Mouse (Mus musculus) lung, embryonic 14.5 days (tissue): Measurements from ENCODE around the gene Smyd3. TPM values are rescaled to one million over a fixed set of nuclear protein-coding genes. Genes with fewer than 3 reads are reported as not detected.
A peak's percentile ranks its signal among the peaks of the same experiment; 100 is the strongest.

ENCODE experiments used
- ATAC-seq: fragments of 200-750 bp; cut with Nextera tagmentation; 2 replicates; pipeline ENCODE4 v1.8.0; 2017; ENCODE audit warnings: mild to moderate bottlenecking, moderate TSS enrichment, moderate library complexity; ENCODE audit not compliant: insufficient read depth
- DNase-seq: peaks from one replicate; pipeline ENCODE4 v3.0.0-alpha.2; 2015
- H3K27ac ChIP-seq: fragments of 300-500 bp; sonication (generic); 2 replicates; pipeline ENCODE4 v1.5.1; 2014; ENCODE audit warnings: low read depth, mild to moderate bottlenecking, moderate library complexity
- H3K27me3 ChIP-seq: fragments of 300-500 bp; sonication (generic); 2 replicates; pipeline ENCODE4 v1.6.1; 2014; ENCODE audit warnings: low read length, control low read depth; ENCODE audit not compliant: insufficient read depth
- H3K36me3 ChIP-seq: fragments of 300-500 bp; sonication (generic); 2 replicates; pipeline ENCODE4 v1.6.1; 2014; ENCODE audit warnings: control low read depth; ENCODE audit not compliant: insufficient read depth
- H3K4me1 ChIP-seq: fragments of 300-500 bp; sonication (generic); 2 replicates; pipeline ENCODE4 v1.6.1; 2014; ENCODE audit warnings: antibody characterized with exemption, control low read depth; ENCODE audit not compliant: insufficient read depth
- H3K4me2 ChIP-seq: fragments of 300-500 bp; sonication (generic); 2 replicates; pipeline ENCODE4 v1.6.1; 2014; ENCODE audit warnings: mild to moderate bottlenecking
- H3K4me3 ChIP-seq: fragments of 300-500 bp; sonication (generic); 2 replicates; pipeline ENCODE4 v1.5.1; 2014; ENCODE audit warnings: low read depth, low read length
- H3K9ac ChIP-seq: fragments of 300-500 bp; sonication (generic); 2 replicates; pipeline ENCODE4 v1.6.1; 2014
- H3K9me3 ChIP-seq: fragments of 300-500 bp; sonication (generic); 2 replicates; pipeline ENCODE4 v1.6.1; 2016; ENCODE audit warnings: low read depth, low read length, control low read depth
- CTCF ChIP-seq: IDR thresholded peaks from 2 replicates; pipeline ENCODE4 v1.5.1; 2016; ENCODE audit warnings: antibody characterized with exemption, low read depth
- WGBS: fragments of 180-500 bp; shearing (Covaris S2); extraction: QIAGEN DNeasy Blood & Tissue Kit; methylation state at CpG from one replicate; pipeline ENCODE4 v1.1.7; 2014; 5-methylcytosine and 5-hydroxymethylcytosine counted together
- polyA plus RNA-seq: library from polyadenylated mRNA; unstranded; fragments of >200 nt; fragmentation: Nextera tagmentation; extraction: Ambion mirVana; gene quantifications from 2 replicates; pipeline ENCODE4 v1.2.1, GENCODE M21; 2014

Smyd3 gene
- polyA plus RNA-seq, 1 experiment from 2014 or later = 20.6 TPM

DNA sequence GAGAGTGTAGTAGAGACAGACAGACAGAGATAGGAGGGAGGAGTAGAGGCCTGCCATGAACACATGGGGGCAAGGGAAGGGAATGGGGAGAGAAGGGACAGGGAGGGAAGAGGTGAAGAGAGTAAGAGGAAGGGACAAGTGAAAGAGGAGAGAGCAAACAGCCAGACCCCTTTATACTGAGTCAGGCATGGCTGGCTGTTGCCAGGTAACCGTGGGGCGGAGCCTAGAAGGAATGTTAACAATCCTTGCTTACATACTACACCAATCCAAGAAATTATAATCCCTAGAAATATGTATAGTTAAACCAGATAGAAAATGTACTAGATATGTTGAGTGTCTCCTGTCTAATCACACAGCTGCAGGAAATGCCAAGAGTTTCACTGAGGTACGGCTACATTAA lies 267.5 kb downstream of the Smyd3 start:
- no peak for TF ChIP-seq CTCF
- no peak overlapping the region for H3K4me3 ChIP-seq
- H3K4me1 ChIP-seq = no peaks in the 10 kb centered on the region
- H3K27ac ChIP-seq = no peak overlapping the region
- no peaks in the 10 kb centered on the region for H3K36me3 ChIP-seq
- H3K4me2 ChIP-seq = no peak overlapping the region
- H3K27me3 ChIP-seq = no peaks in the 10 kb centered on the region
- 85% methylated on average over 3 of the region's 3 CpGs for WGBS
- ATAC-seq (no peak), DNase-seq (no peak)
- H3K9me3 ChIP-seq = no peaks in the 10 kb centered on the region
- H3K9ac ChIP-seq = no peak overlapping the region

DNA sequence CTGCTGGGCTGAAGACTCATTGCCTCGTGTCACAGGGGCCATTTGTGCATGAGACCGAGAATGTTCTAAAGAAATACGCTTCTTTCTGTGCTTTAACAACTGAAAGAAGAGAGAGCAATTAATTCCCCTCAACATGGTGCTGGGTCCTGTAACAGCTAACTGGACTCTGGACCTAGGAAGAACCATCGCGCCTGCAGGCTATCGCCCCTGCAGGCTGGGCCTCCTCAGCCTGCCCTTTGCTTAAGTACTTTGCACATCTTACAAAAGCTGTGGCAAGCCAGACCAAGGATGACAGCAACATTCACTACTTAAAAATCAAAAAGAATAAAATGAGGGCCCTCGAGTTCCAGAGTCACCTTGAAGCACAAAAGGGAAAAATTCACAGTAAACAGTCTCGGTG lies 274.3 kb downstream of the Smyd3 start:
- H3K9me3 ChIP-seq = no peaks in the 10 kb centered on the region
- H3K36me3 ChIP-seq = no peaks in the 10 kb centered on the region
- WGBS = 83% methylated on average over 8 of the region's 8 CpGs
- TF ChIP-seq CTCF = no peak
- no peak overlapping the region for H3K9ac ChIP-seq
- ATAC-seq (no peak), DNase-seq (no peak)
- no peaks in the 10 kb centered on the region for H3K27me3 ChIP-seq
- H3K4me1 ChIP-seq = no peaks in the 10 kb centered on the region
- no peak overlapping the region for H3K27ac ChIP-seq
- no peak overlapping the region for H3K4me2 ChIP-seq
- no peak overlapping the region for H3K4me3 ChIP-seq

DNA sequence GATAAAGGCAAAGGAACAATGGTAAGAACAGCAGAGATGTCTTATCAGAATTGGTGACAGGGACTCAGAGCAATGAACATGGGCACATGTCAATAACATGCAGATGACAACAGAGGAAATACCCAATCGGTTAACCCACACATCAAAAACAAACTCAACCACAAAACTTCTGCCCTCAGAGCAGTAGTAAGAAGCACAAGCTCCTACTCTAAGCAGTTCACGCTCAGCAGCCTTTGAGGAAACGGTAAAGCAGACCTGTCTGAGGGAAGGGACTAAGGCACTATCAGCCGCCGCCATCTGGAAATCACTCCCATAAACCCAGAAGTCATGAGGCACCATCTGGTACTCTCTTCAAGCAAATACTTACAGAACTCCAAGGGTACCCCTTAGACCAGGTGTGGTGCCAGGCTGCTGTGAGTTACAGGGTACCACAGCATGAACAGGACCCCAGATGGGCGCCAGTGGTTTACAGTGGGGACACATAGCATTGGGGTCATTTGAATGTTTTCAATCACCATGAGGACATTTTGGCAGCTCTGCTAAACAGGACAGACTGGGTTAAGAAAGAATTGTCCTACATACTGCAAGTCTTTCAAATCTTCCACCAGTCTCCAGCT lies 277.1 kb downstream of the Smyd3 start:
- 79% methylated on average over 6 of the region's 6 CpGs for WGBS
- Histone ChIP-seq H3K27ac (no peak overlapping the region), H3K36me3 (no peaks in the 10 kb centered on the region), H3K4me1 (no peaks in the 10 kb centered on the region), H3K4me2 (no peak overlapping the region), H3K4me3 (no peak overlapping the region), H3K9ac (no peak overlapping the region), H3K9me3 (no peaks in the 10 kb centered on the region), H3K27me3 (no peaks in the 10 kb centered on the region)
- TF ChIP-seq CTCF = no peak
- no peak for ATAC-seq
- no peak for DNase-seq

DNA sequence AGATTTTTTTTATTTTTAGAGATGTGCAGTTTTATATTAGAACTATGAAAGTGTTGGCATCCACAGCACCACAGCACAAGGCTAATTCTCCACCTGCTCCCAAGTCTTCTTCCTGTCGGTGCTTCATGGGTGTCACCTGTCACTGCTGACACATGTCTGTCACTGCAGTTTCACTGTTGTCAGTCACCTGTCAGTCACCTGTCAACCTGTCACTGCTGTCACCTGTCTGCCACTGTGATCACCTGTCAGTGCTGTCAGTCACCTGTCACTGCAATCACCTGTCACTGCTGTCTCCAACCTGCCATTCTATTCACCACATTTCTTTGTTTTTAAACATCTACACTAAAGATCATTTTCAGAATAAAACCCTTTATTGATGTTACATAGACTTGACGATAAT lies 279.2 kb downstream of the Smyd3 start:
- H3K9ac ChIP-seq = no peak overlapping the region
- H3K36me3 ChIP-seq = no peaks in the 10 kb centered on the region
- H3K9me3 ChIP-seq = no peaks in the 10 kb centered on the region
- no peaks in the 10 kb centered on the region for H3K27me3 ChIP-seq
- ATAC-seq = no peak
- no peak overlapping the region for H3K27ac ChIP-seq
- DNase-seq = no peak
- 71% methylated on average over 2 of the region's 2 CpGs for WGBS
- no peak for TF ChIP-seq CTCF
- H3K4me2 ChIP-seq = no peak overlapping the region
- no peak overlapping the region for H3K4me3 ChIP-seq
- H3K4me1 ChIP-seq = no peaks in the 10 kb centered on the region

DNA sequence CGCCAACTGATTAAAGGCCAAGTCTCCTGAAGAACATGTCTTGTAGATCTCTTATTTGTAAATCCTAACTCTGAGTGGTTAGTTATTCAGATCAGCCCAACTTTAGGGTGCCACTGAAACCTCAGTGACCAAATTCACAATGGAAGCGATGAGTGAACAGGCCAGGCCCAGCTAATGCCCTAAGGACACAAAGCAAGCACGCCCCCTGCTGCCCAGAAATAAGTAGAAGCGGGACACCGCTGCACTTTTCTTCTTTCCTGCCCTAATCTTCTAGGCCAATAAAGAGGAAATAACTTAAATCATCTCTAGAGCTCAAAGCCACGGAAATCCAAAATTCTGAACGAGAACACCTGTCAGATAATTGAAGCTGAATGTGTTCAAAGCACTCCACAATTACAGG lies 279.9 kb downstream of the Smyd3 start:
- TF ChIP-seq CTCF = peak; percentile 42
- Histone ChIP-seq H3K4me2 (no peak overlapping the region), H3K36me3 (no peaks in the 10 kb centered on the region), H3K4me3 (no peak overlapping the region), H3K27me3 (no peaks in the 10 kb centered on the region), H3K9ac (no peak overlapping the region), H3K27ac (no peak overlapping the region), H3K4me1 (no peaks in the 10 kb centered on the region), H3K9me3 (no peaks in the 10 kb centered on the region)
- DNase-seq = peak; percentile 59
- 59% methylated on average over 7 of the region's 7 CpGs for WGBS
- no peak for ATAC-seq

DNA sequence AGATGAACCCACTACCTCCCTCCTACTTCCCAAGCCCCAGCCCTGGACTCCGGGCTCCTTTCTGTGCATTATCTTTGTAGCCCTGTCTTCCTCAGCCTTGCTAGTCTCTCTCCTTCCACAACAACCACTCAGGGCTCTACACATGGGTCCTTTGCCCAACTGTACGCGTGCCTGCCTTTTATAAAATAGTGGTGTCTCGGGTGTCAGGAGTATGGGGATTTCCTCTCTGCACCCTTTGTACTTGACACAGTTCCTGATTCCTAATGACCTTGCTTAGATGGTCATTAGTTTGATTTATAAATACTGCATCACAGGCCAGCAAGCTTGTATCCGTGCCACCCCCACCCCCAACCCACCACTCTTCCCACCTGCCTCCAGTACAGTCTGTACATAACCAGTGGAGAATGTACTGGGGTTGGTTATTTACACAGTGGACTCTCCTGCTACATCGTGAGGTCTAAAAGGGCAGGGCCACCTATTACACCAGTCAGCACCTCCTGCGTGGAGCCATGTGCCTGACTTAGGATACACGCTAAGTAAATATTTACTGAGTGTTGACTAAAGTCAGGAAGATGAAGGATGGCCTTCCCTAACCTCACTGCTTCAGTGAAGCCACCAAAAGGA lies 281.5 kb downstream of the Smyd3 start:
- Histone ChIP-seq H3K27me3 (no peaks in the 10 kb centered on the region), H3K9ac (no peak overlapping the region), H3K36me3 (no peaks in the 10 kb centered on the region), H3K27ac (no peak overlapping the region), H3K9me3 (no peaks in the 10 kb centered on the region), H3K4me1 (no peaks in the 10 kb centered on the region), H3K4me2 (no peak overlapping the region), H3K4me3 (no peak overlapping the region)
- DNase-seq = no peak
- no peak for TF ChIP-seq CTCF
- WGBS = 46% methylated on average over 8 of the region's 8 CpGs
- ATAC-seq = no peak

DNA sequence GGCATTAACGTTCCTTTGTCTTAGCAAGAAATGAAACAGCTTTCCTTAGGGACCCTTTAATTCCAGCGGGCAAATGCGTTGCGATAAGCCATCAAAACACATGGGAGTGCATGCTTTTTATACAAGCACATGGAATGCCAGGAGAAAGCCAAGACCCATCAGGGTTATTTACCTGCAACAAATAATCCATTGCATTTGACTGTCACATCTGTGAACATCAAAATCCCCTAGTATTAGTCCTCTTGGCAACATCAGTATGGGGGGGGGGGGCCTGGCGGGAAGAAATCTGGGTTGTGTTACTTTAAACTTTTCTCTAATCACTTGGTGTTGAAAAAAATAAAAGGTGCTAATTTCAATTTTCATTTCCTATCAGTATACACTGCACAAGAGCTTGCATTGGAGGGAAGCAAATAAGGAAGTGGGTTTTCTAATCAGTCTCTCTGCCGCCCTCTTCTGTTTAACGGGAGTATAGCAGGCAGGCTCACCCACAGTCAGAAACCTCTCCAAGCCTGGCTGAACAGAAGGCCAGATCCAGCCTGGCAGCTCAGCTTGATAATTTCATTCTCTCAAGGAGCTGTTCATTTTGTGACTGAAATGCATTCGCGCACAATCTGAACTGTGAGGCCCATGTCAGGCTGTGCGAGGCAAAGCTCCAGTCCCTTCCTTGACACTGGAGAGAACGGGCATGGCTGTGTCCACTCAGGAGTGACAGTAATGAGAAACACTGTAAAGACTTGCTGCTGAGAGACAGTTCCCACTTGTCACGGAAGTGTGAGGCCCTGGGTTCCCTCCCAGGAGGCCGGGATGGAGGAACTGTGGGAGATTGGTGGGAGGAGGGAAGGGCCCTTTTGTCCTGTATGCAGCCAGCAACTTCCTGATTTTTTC lies 285.8 kb downstream of the Smyd3 start:
- Histone ChIP-seq H3K4me2 (no peak overlapping the region), H3K4me3 (no peak overlapping the region), H3K9me3 (no peaks in the 10 kb centered on the region), H3K36me3 (no peaks in the 10 kb centered on the region), H3K27ac (peak overlapping the region; percentile 50; the same call in 1 of the 2 replicates), H3K4me1 (no peaks in the 10 kb centered on the region), H3K9ac (no peak overlapping the region), H3K27me3 (no peaks in the 10 kb centered on the region)
- ATAC-seq = peak; percentile 72
- peak; percentile 90 for TF ChIP-seq CTCF
- DNase-seq = peak; percentile 94
- 29% methylated on average over 13 of the region's 13 CpGs for WGBS
